Mouse (Mus musculus) stomach, postnatal 0 days (tissue): ENCODE results near the gene Ddx11. TPM values are rescaled to one million over a fixed set of nuclear protein-coding genes. Genes with fewer than 3 reads are reported as not detected.

ENCODE experiments used
- ATAC-seq: fragments of 200-750 bp; cut with Nextera tagmentation; 2 replicates; pipeline ENCODE4 v1.8.0; 2017; ENCODE audit not compliant: low FRiP score, low TSS enrichment
- DNase-seq: peaks from one replicate; pipeline ENCODE4 v3.0.0-alpha.2; 2016; ENCODE audit warnings: low spot score
- H3K27ac ChIP-seq: fragments of 300-500 bp; sonication (generic); replicated peaks from 2 replicates; pipeline ENCODE4 v1.5.1; 2014; ENCODE audit warnings: mild to moderate bottlenecking, control low read depth
- H3K27me3 ChIP-seq: fragments of 300-500 bp; sonication (generic); 2 replicates; pipeline ENCODE4 v1.6.1; 2014; ENCODE audit warnings: low read length; ENCODE audit not compliant: control insufficient read depth, insufficient read depth
- H3K36me3 ChIP-seq: fragments of 300-500 bp; sonication (generic); 2 replicates; pipeline ENCODE4 v1.6.1; 2014; ENCODE audit warnings: low read length, mixed read lengths; ENCODE audit not compliant: control insufficient read depth, insufficient read depth
- H3K4me1 ChIP-seq: fragments of 300-500 bp; sonication (generic); replicated peaks from 2 replicates; pipeline ENCODE4 v1.6.1; 2014; ENCODE audit warnings: antibody characterized with exemption; ENCODE audit not compliant: control insufficient read depth, insufficient read depth
- H3K4me2 ChIP-seq: fragments of 300-500 bp; sonication (generic); replicated peaks from 2 replicates; pipeline ENCODE4 v1.6.1; 2014; ENCODE audit warnings: low read depth, mild to moderate bottlenecking, control low read depth, moderate library complexity
- H3K4me3 ChIP-seq: fragments of 300-500 bp; sonication (generic); 2 replicates; pipeline ENCODE4 v1.5.1; 2014; ENCODE audit warnings: low read depth, low read length, control low read depth
- H3K9ac ChIP-seq: fragments of 300-500 bp; sonication (generic); 2 replicates; pipeline ENCODE4 v1.6.1; 2014; ENCODE audit warnings: mild to moderate bottlenecking, low read length, control low read depth, mixed read lengths
- H3K9me3 ChIP-seq: fragments of 300-500 bp; sonication (generic); 2 replicates; pipeline ENCODE4 v1.6.1; 2016; ENCODE audit warnings: low read length; ENCODE audit not compliant: control insufficient read depth
- CTCF ChIP-seq: IDR thresholded peaks from 2 replicates; pipeline ENCODE4 v1.5.1; 2016; ENCODE audit warnings: antibody characterized with exemption, low read depth, mild to moderate bottlenecking, moderate library complexity
- EP300 ChIP-seq: optimal IDR thresholded peaks from 2 replicates; pipeline ENCODE3; 2016; ENCODE audit warnings: antibody characterized with exemption
- WGBS: fragments of 180-500 bp; shearing (Covaris S2); extraction: QIAGEN DNeasy Blood & Tissue Kit; methylation state at CpG from one replicate; pipeline ENCODE4 v1.1.7; 2014; 5-methylcytosine and 5-hydroxymethylcytosine counted together
- polyA plus RNA-seq: library from polyadenylated mRNA; unstranded; fragments of >200 nt; fragmentation: Nextera tagmentation; extraction: Ambion mirVana; gene quantifications from 2 replicates; pipeline ENCODE4 v1.2.1, GENCODE M21; 2015

Ddx11 gene
- 2.9 TPM in 2 replicates for polyA plus RNA-seq

- peak; percentile 93 for DNase-seq
- 4% methylated on average over 45 of the region's 45 CpGs for WGBS
- Histone ChIP-seq H3K4me2 (peak within 1 kb of the TSS; percentile 72), H3K4me1 (0 out of 2 replicates have a peak, but pooled peaks cover 3% of the 10 kb centered on the region), H3K4me3 (peak within 1 kb of the TSS; percentile 77), H3K9me3 (no peaks in the 10 kb centered on the region), H3K9ac (peak within 1 kb of the TSS; percentile 68), H3K27ac (peak within 1 kb of the TSS; percentile 87), H3K27me3 (no peaks in the 10 kb centered on the region), H3K36me3 (peaks cover 5% of the 10 kb centered on the region; the same call in 1 of the 2 replicates)
- ATAC-seq: peak; percentile 86
- TF ChIP-seq CTCF (peak; percentile 38; the same call in 1 of the 2 replicates), EP300 (no peak)
These were observed at the start of gene Ddx11 for GRCm38 (mm10) chr17:66123066-66123815. Gene Ddx11 (plus strand): TSS chr17:66123520.

GRCm38 (mm10) chr17:66073971-66074370 is 49.3 kb upstream of the Ddx11 start:
- Histone ChIP-seq H3K36me3 (no peaks in the 10 kb centered on the region), H3K9me3 (no peaks in the 10 kb centered on the region), H3K4me1 (no peaks in the 10 kb centered on the region), H3K4me2 (no peak overlapping the region), H3K9ac (no peak overlapping the region), H3K27ac (no peak overlapping the region), H3K4me3 (no peak overlapping the region), H3K27me3 (no peaks in the 10 kb centered on the region)
- DNase-seq: no peak
- WGBS: 86% methylated on average over 7 of the region's 7 CpGs
- no peak for ATAC-seq
- TF ChIP-seq CTCF: no peak
- no peak for TF ChIP-seq EP300

DNA sequence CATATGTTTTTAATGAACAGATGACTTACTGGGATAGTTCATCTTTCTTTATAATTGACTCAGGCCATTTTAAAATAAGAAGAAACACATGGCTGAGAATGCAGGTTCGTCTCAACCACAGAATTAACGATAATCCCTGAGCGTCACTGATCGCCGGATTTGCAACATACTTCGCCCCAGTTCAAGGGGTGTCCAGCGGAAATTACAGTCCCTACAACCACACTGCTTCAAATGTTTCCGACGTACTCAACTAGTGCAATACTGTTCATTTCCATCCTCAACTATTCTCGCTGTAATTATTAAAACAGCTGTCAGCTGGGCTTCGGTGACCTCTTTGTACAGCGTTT is 47.5 kb upstream of the Ddx11 start:
- ATAC-seq (no peak), DNase-seq (no peak)
- H3K27ac ChIP-seq: peak overlapping the region; percentile 97
- peak overlapping the region; percentile 83 for H3K9ac ChIP-seq
- H3K4me2 ChIP-seq: peak overlapping the region; percentile 88
- TF ChIP-seq EP300 (no peak), CTCF (no peak)
- H3K9me3 ChIP-seq: no peaks in the 10 kb centered on the region
- H3K27me3 ChIP-seq: no peaks in the 10 kb centered on the region
- peak overlapping the region; percentile 95 for H3K4me3 ChIP-seq
- 0 out of 2 replicates have a peak, but pooled peaks cover 3% of the 10 kb centered on the region for H3K36me3 ChIP-seq
- H3K4me1 ChIP-seq: no peaks in the 10 kb centered on the region
- 3% methylated on average over 12 of the region's 12 CpGs for WGBS

DNA sequence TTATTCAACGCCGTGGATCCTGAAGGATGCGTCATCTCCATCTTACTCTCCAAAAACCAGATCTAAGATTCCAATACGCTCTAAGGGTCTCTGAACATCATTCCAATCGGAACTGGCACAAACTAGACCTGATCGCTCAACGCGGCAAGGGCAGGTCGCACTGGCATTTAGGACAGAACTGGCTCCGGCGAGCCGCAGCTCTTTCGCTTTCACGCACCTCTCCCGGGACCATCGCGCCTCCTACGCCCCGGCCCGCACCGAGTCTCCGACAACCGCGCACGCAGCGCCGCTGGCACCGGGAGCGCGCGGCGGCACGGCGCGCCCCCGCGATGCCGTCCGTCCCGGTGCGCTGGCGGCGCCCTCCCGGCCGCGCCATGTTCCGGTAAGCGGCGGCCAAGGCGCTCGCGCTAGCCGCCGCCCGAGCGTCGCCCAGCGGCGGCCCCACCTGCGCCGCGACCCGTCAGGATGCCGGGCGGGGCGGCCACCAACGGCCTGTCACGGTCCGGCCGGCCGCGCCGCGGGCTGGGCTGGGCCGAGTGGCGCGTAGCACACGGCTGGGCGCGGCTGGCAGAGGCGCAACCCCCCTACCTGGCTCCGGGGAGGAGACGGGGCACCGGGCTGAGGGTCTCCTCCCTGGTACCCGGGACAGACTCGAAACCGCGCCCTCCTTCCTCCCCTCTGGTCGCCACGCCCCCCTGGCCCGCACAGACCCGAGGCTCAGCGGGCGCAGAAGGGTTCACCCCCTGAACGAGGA is 47.0 kb upstream of the Ddx11 start:
- Histone ChIP-seq H3K27ac (peak overlapping the region; percentile 97), H3K9ac (peak overlapping the region; percentile 83), H3K9me3 (no peaks in the 10 kb centered on the region), H3K4me2 (peak overlapping the region; percentile 88), H3K4me3 (peak overlapping the region; percentile 95), H3K27me3 (no peaks in the 10 kb centered on the region), H3K4me1 (no peaks in the 10 kb centered on the region), H3K36me3 (0 out of 2 replicates have a peak, but pooled peaks cover 6% of the 10 kb centered on the region)
- ATAC-seq (peak; percentile 85), DNase-seq (no peak)
- TF ChIP-seq EP300 (no peak), CTCF (no peak)
- under 1% methylated on average over 71 of the region's 95 CpGs for WGBS

DNA sequence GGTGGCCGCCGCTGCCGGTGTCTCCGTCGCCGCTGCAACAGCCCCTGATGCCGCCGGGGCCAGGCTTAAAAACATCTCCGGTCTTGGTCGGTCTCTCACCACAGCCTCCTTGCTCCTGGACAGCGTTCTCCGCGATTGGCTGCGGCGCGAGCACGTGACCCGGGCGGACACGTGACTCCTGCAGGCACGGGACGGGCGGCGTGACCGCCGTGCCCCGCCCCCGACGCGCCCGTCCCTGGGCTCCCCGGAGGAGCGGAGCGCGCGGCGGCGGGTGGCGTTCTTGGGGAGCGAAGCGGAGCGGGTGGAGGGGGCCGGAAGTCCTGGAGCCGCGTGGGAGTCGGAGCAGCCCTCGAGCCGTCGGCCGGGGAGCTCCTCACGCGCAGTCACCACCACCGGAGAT is 46.4 kb upstream of the Ddx11 start, which contains the start of gene Ankrd12:
TSS of gene Ankrd12 (minus strand) at position 156 of the 400 bp plus-strand sequence.
- peak; percentile 98 for ATAC-seq

More for the DNA sequence above, 46.4 kb upstream of the Ddx11 start, which contains the start of gene Ankrd12:
- no peaks in the 10 kb centered on the region for H3K9me3 ChIP-seq
- H3K9ac ChIP-seq: peak within 1 kb of the TSS; percentile 83
- H3K4me3 ChIP-seq: peak within 1 kb of the TSS; percentile 95
- TF ChIP-seq CTCF (no peak), EP300 (no peak)
- 3% methylated on average over 46 of the region's 53 CpGs for WGBS
- peak within 1 kb of the TSS; percentile 88 for H3K4me2 ChIP-seq
- peak; percentile 97 for DNase-seq
- H3K4me1 ChIP-seq: no peaks in the 10 kb centered on the region
- H3K27me3 ChIP-seq: no peaks in the 10 kb centered on the region
- H3K36me3 ChIP-seq: 0 out of 2 replicates have a peak, but pooled peaks cover 6% of the 10 kb centered on the region
- peak within 1 kb of the TSS; percentile 97 for H3K27ac ChIP-seq
